Mouse (Mus musculus) CH12.LX (cell line): Measurements from ENCODE around the gene Slc39a13. TPM values are rescaled to one million over a fixed set of nuclear protein-coding genes. Genes with fewer than 3 reads are reported as not detected.

Source experiments
- DNase-seq: peaks from one replicate; pipeline ENCODE4 v3.0.0-alpha.2; 2013; ENCODE audit errors: extremely low read depth
- H3K27ac ChIP-seq: 2 replicates; pipeline ENCODE4 v1.5.1; 2012; ENCODE audit warnings: low read depth, mild to moderate bottlenecking, control low read depth, moderate library complexity; ENCODE audit not compliant: insufficient read depth
- H3K27me3 ChIP-seq: replicated peaks from 2 replicates; pipeline ENCODE3; 2012; ENCODE audit warnings: inconsistent platforms
- H3K36me3 ChIP-seq, 2 experiments: replicated peaks in 1 of 2; 2 replicates each; pipeline versions ENCODE3 to v1.6.1; 2012; ENCODE audit warnings: inconsistent platforms in 1 of 2, low read length in 1 of 2, mild to moderate bottlenecking in 1 of 2, mixed read lengths in 1 of 2, moderate library complexity in 1 of 2; ENCODE audit not compliant: control insufficient read depth in 1 of 2, insufficient read depth in 1 of 2
- H3K4me1 ChIP-seq, 2 experiments: 2 replicates each; pipeline ENCODE4 v1.6.1; 2012; ENCODE audit warnings: inconsistent platforms in 1 of 2, moderate library complexity in 1 of 2; ENCODE audit not compliant: insufficient read depth in 2 of 2, control insufficient read depth in 1 of 2
- H3K4me2 ChIP-seq: 2 replicates; pipeline ENCODE4 v1.6.1; 2012; ENCODE audit warnings: low read depth, mild to moderate bottlenecking, control low read depth; ENCODE audit not compliant: poor library complexity, insufficient read depth, severe bottlenecking
- H3K4me3 ChIP-seq, 3 experiments: fragments of 150-350 bp in 1 of 3; sonication (generic) in 1 of 3; replicated peaks in 1 of 3; 2 replicates each; pipeline versions ENCODE3 to v1.5.1; 2011 to 2012; ENCODE audit warnings: low read depth in 2 of 3, low read length in 2 of 3, mild to moderate bottlenecking in 2 of 3, moderate library complexity in 2 of 3, control low read depth in 1 of 3, improper control_type of control experiment in 1 of 3, inconsistent platforms in 1 of 3, mixed read lengths in 1 of 3; ENCODE audit not compliant: poor library complexity in 1 of 3
- H3K79me2 ChIP-seq: replicated peaks from 2 replicates; pipeline ENCODE4 v1.6.1; 2012; ENCODE audit warnings: mild to moderate bottlenecking, moderate library complexity; ENCODE audit not compliant: control insufficient read depth, poor library complexity, insufficient read depth, severe bottlenecking; ENCODE audit errors: extremely low read depth
- H3K9ac ChIP-seq: 2 replicates; pipeline ENCODE4 v1.6.1; 2012; ENCODE audit warnings: low read depth, mild to moderate bottlenecking, control low read depth, moderate library complexity; ENCODE audit not compliant: insufficient read depth
- H3K9me3 ChIP-seq: replicated peaks from 2 replicates; pipeline ENCODE3; 2012; ENCODE audit warnings: low read length, inconsistent platforms, mixed read lengths
- CHD1 ChIP-seq: IDR thresholded peaks from 2 replicates; pipeline ENCODE4 v1.6.1; 2012; ENCODE audit warnings: low read depth, low read length, improper control_type of control experiment, inconsistent platforms
- CHD2 ChIP-seq: IDR thresholded peaks from 2 replicates; pipeline ENCODE4 v1.6.1; 2011; ENCODE audit warnings: low read length, improper control_type of control experiment
- CTCF ChIP-seq, 2 experiments: IDR thresholded peaks in 1 of 2; conservative IDR thresholded peaks in 1 of 2; 2 replicates each; pipeline ENCODE4 v1.5.1; 2011 to 2012; ENCODE audit warnings: low read depth in 2 of 2, low read length in 2 of 2, improper control_type of control experiment in 1 of 2, inconsistent platforms in 1 of 2, mild to moderate bottlenecking in 1 of 2, moderate library complexity in 1 of 2
- ELF1 ChIP-seq: IDR thresholded peaks from 2 replicates; pipeline ENCODE4 v1.6.1; 2014; ENCODE audit warnings: low read depth, mild to moderate bottlenecking, inconsistent platforms, low read length, improper control_type of control experiment
- EP300 ChIP-seq: IDR thresholded peaks from 2 replicates; pipeline ENCODE4 v1.6.1; 2011; ENCODE audit warnings: low read length, improper control_type of control experiment
- ETS1 ChIP-seq: conservative IDR thresholded peaks from 2 replicates; pipeline ENCODE4 v1.6.1; 2012; ENCODE audit warnings: low read depth, mild to moderate bottlenecking, inconsistent platforms, low read length, improper control_type of control experiment, moderate library complexity
- HCFC1 ChIP-seq: IDR thresholded peaks from 2 replicates; pipeline ENCODE4 v1.6.1; 2012; ENCODE audit warnings: low read depth, mild to moderate bottlenecking, inconsistent platforms, low read length, improper control_type of control experiment
- JUN ChIP-seq: IDR thresholded peaks from 2 replicates; pipeline ENCODE4 v1.6.1; 2011; ENCODE audit warnings: low read depth, mild to moderate bottlenecking, low read length, improper control_type of control experiment, moderate library complexity; ENCODE audit not compliant: insufficient read depth
- KAT2A ChIP-seq: IDR thresholded peaks from 2 replicates; pipeline ENCODE4 v1.6.1; 2012; ENCODE audit warnings: low read length, improper control_type of control experiment, inconsistent platforms; ENCODE audit not compliant: insufficient replicate concordance
- MAFK ChIP-seq: IDR thresholded peaks from 2 replicates; pipeline ENCODE4 v1.6.1; 2011; ENCODE audit warnings: low read length, improper control_type of control experiment; ENCODE audit not compliant: insufficient replicate concordance
- MAX ChIP-seq: IDR thresholded peaks from 2 replicates; pipeline ENCODE4 v1.6.1; 2011; ENCODE audit warnings: low read length, improper control_type of control experiment
- MEF2A ChIP-seq: IDR thresholded peaks from 2 replicates; pipeline ENCODE4 v1.6.1; 2014; ENCODE audit warnings: low read depth, mild to moderate bottlenecking, inconsistent platforms, low read length, improper control_type of control experiment, borderline replicate concordance
- NELFE ChIP-seq: IDR thresholded peaks from 2 replicates; pipeline ENCODE4 v1.6.1; 2011; ENCODE audit warnings: low read depth, low read length, improper control_type of control experiment
- PAX5 ChIP-seq: IDR thresholded peaks from 2 replicates; pipeline ENCODE4 v1.6.1; 2012; ENCODE audit warnings: low read length, inconsistent platforms, mixed read lengths
- POLR2A ChIP-seq: IDR thresholded peaks from 2 replicates; pipeline ENCODE4 v1.6.1; 2011; ENCODE audit warnings: low read depth, mild to moderate bottlenecking, improper control_type of control experiment, low read length
- POLR2AphosphoS2 ChIP-seq: IDR thresholded peaks from 2 replicates; pipeline ENCODE4 v1.6.1; 2011; ENCODE audit warnings: low read depth, low read length, improper control_type of control experiment
- SIN3A ChIP-seq: IDR thresholded peaks from 2 replicates; pipeline ENCODE4 v1.6.1; 2012; ENCODE audit warnings: low read length, improper control_type of control experiment, inconsistent platforms
- TBP ChIP-seq: conservative IDR thresholded peaks from 2 replicates; pipeline ENCODE4 v1.6.1; 2011; ENCODE audit warnings: low read depth, low read length, improper control_type of control experiment
- USF1 ChIP-seq: IDR thresholded peaks from 2 replicates; pipeline ENCODE4 v1.6.1; 2014; ENCODE audit warnings: low read depth, mild to moderate bottlenecking, inconsistent platforms, low read length, improper control_type of control experiment
- USF2 ChIP-seq: conservative IDR thresholded peaks from 2 replicates; pipeline ENCODE4 v1.6.1; 2011; ENCODE audit warnings: low read depth, low read length, improper control_type of control experiment
- ZMIZ1 ChIP-seq: IDR thresholded peaks from 2 replicates; pipeline ENCODE4 v1.6.1; 2012; ENCODE audit warnings: low read depth, mild to moderate bottlenecking, inconsistent platforms, low read length, improper control_type of control experiment
- ZNF384 ChIP-seq: IDR thresholded peaks from 2 replicates; pipeline ENCODE4 v1.6.1; 2012; ENCODE audit warnings: low read depth, low read length, improper control_type of control experiment, inconsistent platforms
- dilution Hi-C: fragments of 300-500 bp; cut with MboI; formaldehyde crosslinking; loops from 2 replicates; pipeline ENCODE4 v1.14.3; 2020; ENCODE audit warnings: low sequenced_read_pairs; ENCODE audit not compliant: extremely low pct_unique_long_range_greater_than_20kb, extremely low pct_ligation_motif_present
- in situ Hi-C: fragments of 300-500 bp; cut with MboI; formaldehyde crosslinking; loops from 3 replicates; pipeline ENCODE4 v1.14.3; 2019; ENCODE audit warnings: low sequenced_read_pairs, low pct_ligation_motif_present, low pct_unique_long_range_greater_than_20kb, mixed read lengths
- polyA plus RNA-seq: library from polyadenylated mRNA; unstranded; fragments of >175 nt; gene quantifications from 2 replicates; pipeline ENCODE4 v1.2.1, GENCODE M21; 2012; ENCODE audit warnings: low read depth; ENCODE audit not compliant: insufficient read length
- total RNA-seq, 2 experiments: library from RNA; depleted of rRNA; stranded (reverse); fragments of 300-350 nt in 1 of 2; fragments of >200 nt in 1 of 2; gene quantifications; 2 replicates each; pipeline ENCODE4 v1.2.3; 2012 to 2014

The Slc39a13 gene
- total and polyA plus RNA-seq, 3 experiments, result 3.5 to 7.5 (median 7.2) TPM

DNA sequence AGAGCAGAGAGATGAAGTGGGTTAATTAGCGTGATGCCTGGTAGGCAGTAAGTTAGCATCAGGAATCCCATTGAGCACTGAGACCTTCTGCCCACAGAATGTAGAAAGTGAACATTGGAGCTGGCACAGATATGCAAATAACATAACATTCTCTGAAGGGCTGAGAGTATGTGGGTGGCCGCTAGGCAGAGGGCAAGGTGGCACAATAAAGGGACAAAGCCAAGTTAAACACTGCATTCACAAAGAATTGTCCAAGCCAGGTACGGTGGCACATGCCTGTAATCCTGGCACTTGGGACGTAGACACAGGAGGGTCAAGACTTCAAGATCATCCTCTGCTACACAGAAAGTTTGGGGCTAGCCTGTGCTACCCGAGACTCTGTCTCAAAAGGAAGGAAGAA is 39.0 kb upstream of the Slc39a13 start:
- peaks cover 16% of the 10 kb centered on the region for H3K79me2 ChIP-seq
- dilution Hi-C loops, result no loop called here
- no peaks in the 10 kb centered on the region for H3K9me3 ChIP-seq
- TF ChIP-seq NELFE (no peak), HCFC1 (no peak), CTCF (conservative IDR thresholded peaks at IDR 0.05 in 1 of 2, IDR thresholded peaks at IDR 0.05 in 1 of 2; ENCODE audit: low read depth in 2 of 2, low read length in 2 of 2) (no peak), MAFK (no peak), ETS1 (no peak), JUN (no peak), USF1 (no peak), MAX (no peak), EP300 (no peak), CHD2 (no peak), SIN3A (no peak), ZMIZ1 (no peak), PAX5 (no peak), CHD1 (no peak), POLR2A (no peak), ELF1 (no peak)
- no peak overlapping the region for H3K4me3 ChIP-seq
- H3K27ac ChIP-seq, result no peak overlapping the region
- H3K4me2 ChIP-seq, result no peak overlapping the region
- peaks cover 80 to 95% of the 10 kb centered on the region in 2 experiments for H3K36me3 ChIP-seq
- no peak for DNase-seq
- H3K27me3 ChIP-seq, result no peaks in the 10 kb centered on the region
- H3K9ac ChIP-seq, result no peak overlapping the region
- H3K4me1 ChIP-seq, result 0 out of 4 replicates have a peak, but pooled peaks cover 0 to 3% of the 10 kb centered on the region in 2 experiments
- in situ Hi-C loops, result no loop called here

DNA sequence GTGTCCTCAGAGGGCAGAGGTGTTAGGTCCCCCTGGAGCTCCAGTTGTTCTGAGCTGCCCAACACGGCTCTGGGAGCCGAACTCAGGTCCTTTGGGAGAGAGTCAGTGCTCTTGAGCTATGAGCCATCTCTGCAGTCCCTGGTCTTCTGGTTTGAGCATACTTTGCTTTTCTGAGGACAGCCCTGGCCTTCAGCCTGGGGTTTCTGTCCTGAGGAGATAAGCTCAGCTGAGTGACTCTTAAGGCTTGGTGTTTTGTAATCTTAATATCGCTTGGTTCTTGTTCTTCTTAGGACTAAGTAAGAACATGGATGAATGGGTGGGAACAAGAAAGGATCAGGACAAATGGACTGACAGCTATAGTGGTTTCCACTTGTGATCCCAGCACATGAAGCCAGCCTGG is 37.9 kb upstream of the Slc39a13 start:
- Histone ChIP-seq H3K4me1 (0 out of 4 replicates have a peak, but pooled peaks cover 0 to 3% of the 10 kb centered on the region in 2 experiments), H3K9ac (no peak overlapping the region), H3K79me2 (peaks cover 16% of the 10 kb centered on the region), H3K36me3 (peaks cover 80 to 95% of the 10 kb centered on the region in 2 experiments), H3K27ac (no peak overlapping the region), H3K4me2 (no peak overlapping the region), H3K27me3 (no peaks in the 10 kb centered on the region), H3K4me3 (no peak overlapping the region), H3K9me3 (no peaks in the 10 kb centered on the region)
- dilution Hi-C loops (no loop called here), in situ Hi-C loops (no loop called here)
- DNase-seq, result no peak
- no peak for TF ChIP-seq POLR2AphosphoS2
- no peak for TF ChIP-seq EP300
- no peak for TF ChIP-seq MEF2A
- TF ChIP-seq CHD2, result no peak
- TF ChIP-seq TBP, result no peak
- TF ChIP-seq CTCF (conservative IDR thresholded peaks at IDR 0.05 in 1 of 2, IDR thresholded peaks at IDR 0.05 in 1 of 2; ENCODE audit: low read depth in 2 of 2, low read length in 2 of 2), result no peak
- TF ChIP-seq CHD1, result no peak
- no peak for TF ChIP-seq KAT2A
- TF ChIP-seq USF2, result no peak
- no peak for TF ChIP-seq POLR2A
- TF ChIP-seq ZNF384, result no peak
